Mouse (Mus musculus) forebrain, embryonic 10.5 days (tissue): ENCODE measurements around the gene Rbbp8nl. TPM values are rescaled to one million over a fixed set of nuclear protein-coding genes. Genes with fewer than 3 reads are reported as not detected.

Source experiments
- DNase-seq: peaks from one replicate; pipeline ENCODE4 v3.0.0-alpha.2; 2017; ENCODE audit warnings: low spot score; ENCODE audit errors: extremely low spot score
- H3K27ac ChIP-seq: fragments of 300-500 bp; sonication (generic); 2 replicates; pipeline ENCODE4 v1.5.1; 2016; ENCODE audit warnings: mild to moderate bottlenecking
- H3K27me3 ChIP-seq: fragments of 300-500 bp; sonication (generic); 2 replicates; pipeline ENCODE4 v1.6.1; 2016; ENCODE audit warnings: mild to moderate bottlenecking; ENCODE audit not compliant: poor library complexity, severe bottlenecking
- H3K36me3 ChIP-seq: fragments of 300-500 bp; sonication (generic); replicated peaks from 2 replicates; pipeline ENCODE4 v1.6.1; 2016; ENCODE audit warnings: mild to moderate bottlenecking, moderate library complexity
- H3K4me1 ChIP-seq: fragments of 300-500 bp; sonication (generic); 2 replicates; pipeline ENCODE4 v1.6.1; 2016
- H3K4me3 ChIP-seq: fragments of 300-500 bp; sonication (generic); 2 replicates; pipeline ENCODE4 v1.5.1; 2016; ENCODE audit warnings: mild to moderate bottlenecking, moderate library complexity
- H3K9me3 ChIP-seq: fragments of 300-500 bp; sonication (generic); 2 replicates; pipeline ENCODE4 v1.6.1; 2016; ENCODE audit warnings: mild to moderate bottlenecking, moderate library complexity
- WGBS: fragments of 180-500 bp; shearing (Covaris S2); methylation state at CpG from one replicate; pipeline ENCODE4 v1.1.7; 2016; 5-methylcytosine and 5-hydroxymethylcytosine counted together
- polyA plus RNA-seq: library from polyadenylated mRNA; unstranded; fragments of >200 nt; fragmentation: Nextera tagmentation; extraction: Ambion mirVana; gene quantifications from 2 replicates; pipeline ENCODE4 v1.2.1, GENCODE M21; 2016

Gene Rbbp8nl
- polyA plus RNA-seq, 1 experiment from 2014 or later = 0.35 TPM

DNA sequence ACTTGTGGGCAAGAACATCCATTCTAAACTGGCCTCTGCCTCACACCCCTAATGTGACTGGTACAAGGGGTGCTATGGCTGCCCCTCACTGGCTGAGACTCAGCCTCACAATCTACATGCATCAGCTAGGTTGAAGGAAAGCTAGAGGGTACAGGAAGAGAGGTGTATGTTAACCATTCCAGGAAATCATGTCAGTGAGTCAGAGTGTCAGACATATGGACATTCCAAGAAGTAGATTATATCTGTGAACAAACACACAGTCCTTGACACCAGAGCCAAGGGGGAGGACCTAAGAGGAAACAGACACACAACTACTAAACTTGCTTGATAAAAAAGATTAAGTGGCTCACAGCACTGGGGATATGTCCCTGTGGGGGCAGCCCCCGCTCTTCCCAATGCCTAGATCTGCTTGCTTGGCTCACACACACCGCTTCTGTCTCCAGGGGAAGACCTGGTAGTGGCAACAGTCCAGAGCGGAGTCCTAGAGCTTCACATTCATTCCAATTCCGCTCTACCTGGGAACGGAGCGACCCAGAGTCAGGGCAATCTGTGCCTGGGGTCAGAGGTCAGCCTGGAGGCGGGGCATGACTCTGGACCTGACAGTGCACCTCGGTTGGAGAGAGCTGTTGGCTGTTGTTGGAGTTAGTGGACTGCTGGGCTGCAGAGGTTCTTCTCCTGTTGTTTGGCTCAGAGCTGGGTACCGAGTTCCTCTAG, 40.6 kb downstream of the Rbbp8nl start:
- peaks cover 18% of the 10 kb centered on the region for H3K4me1 ChIP-seq
- no peaks in the 10 kb centered on the region for H3K27me3 ChIP-seq
- H3K9me3 ChIP-seq = no peaks in the 10 kb centered on the region
- no peak overlapping the region for H3K27ac ChIP-seq
- H3K4me3 ChIP-seq = no peak overlapping the region
- no peak for DNase-seq
- 62% methylated on average over 9 of the region's 9 CpGs for WGBS
- H3K36me3 ChIP-seq = no peaks in the 10 kb centered on the region

DNA sequence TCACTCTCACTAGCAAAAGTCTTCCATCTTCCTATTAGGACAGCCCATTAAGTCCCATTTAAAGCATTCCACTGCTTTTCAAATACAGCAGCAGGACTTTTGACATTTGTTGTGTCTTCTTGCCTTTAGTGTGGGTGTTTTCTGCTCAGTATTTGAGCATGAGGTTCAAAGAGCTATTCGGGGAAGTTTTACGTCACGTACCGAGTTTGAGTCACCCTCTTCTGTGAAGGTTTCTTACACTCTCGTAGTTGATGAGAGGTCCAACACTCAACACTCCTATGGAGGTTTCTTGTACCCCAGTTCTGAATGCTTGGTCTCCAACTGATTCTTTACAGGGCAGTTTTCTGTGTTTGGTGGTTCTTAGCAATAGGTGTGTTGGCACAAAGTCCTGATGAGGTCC, 41.8 kb downstream of the Rbbp8nl start:
- H3K27me3 ChIP-seq = no peaks in the 10 kb centered on the region
- WGBS = 93% methylated on average over 5 of the region's 5 CpGs
- H3K36me3 ChIP-seq = no peaks in the 10 kb centered on the region
- H3K4me1 ChIP-seq = peaks cover 18% of the 10 kb centered on the region
- H3K9me3 ChIP-seq = no peaks in the 10 kb centered on the region
- DNase-seq = no peak
- no peak overlapping the region for H3K4me3 ChIP-seq
- no peak overlapping the region for H3K27ac ChIP-seq

DNA sequence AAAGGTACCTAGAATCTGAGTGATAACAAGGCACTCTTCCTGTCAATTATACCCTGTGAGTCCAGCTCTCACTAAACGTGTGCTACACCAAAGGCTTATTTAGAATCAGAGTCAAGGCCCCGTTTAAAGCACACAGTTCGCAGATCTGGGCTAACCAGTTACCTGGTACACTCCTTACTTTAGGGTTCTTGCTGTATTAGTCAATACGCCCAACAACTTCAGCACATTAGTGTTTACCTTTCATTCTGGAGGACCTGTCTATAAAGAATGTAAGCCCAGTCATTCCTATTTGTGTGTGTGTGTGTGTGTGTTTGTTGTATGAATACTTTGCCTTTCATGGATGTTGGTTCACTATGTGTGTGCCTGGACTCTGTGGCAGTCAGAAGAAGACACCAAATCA, 46.6 kb downstream of the Rbbp8nl start:
- H3K4me3 ChIP-seq = no peak overlapping the region
- H3K27me3 ChIP-seq = no peaks in the 10 kb centered on the region
- DNase-seq = no peak
- WGBS = 94% methylated on average over 4 of the region's 4 CpGs
- no peaks in the 10 kb centered on the region for H3K4me1 ChIP-seq
- no peak overlapping the region for H3K27ac ChIP-seq
- H3K36me3 ChIP-seq = no peaks in the 10 kb centered on the region
- no peaks in the 10 kb centered on the region for H3K9me3 ChIP-seq

DNA sequence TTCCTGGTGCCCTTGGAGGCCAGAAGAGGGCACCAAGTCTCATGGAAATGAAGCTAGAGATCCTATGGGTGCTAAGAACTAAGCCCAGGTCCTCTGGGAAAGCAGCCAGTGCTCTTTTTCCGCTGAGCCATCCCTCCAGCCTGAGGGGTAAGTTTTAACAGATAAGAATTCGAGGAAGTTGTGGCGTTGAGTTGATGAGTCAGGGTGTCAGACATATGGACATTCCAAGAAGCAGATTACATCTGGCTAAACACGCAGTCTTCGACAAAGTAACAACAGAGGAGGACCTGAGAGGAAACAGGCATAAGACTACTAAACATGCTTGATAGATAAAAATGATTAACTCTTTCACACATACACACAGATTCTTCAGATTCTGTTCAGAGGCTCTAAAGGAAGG, 51.1 kb downstream of the Rbbp8nl start:
- Histone ChIP-seq H3K4me3 (no peak overlapping the region), H3K36me3 (no peaks in the 10 kb centered on the region), H3K4me1 (peaks cover 11% of the 10 kb centered on the region), H3K27ac (no peak overlapping the region), H3K27me3 (no peaks in the 10 kb centered on the region), H3K9me3 (no peaks in the 10 kb centered on the region)
- WGBS = 88% methylated on average over 5 of the region's 5 CpGs
- DNase-seq = no peak

DNA sequence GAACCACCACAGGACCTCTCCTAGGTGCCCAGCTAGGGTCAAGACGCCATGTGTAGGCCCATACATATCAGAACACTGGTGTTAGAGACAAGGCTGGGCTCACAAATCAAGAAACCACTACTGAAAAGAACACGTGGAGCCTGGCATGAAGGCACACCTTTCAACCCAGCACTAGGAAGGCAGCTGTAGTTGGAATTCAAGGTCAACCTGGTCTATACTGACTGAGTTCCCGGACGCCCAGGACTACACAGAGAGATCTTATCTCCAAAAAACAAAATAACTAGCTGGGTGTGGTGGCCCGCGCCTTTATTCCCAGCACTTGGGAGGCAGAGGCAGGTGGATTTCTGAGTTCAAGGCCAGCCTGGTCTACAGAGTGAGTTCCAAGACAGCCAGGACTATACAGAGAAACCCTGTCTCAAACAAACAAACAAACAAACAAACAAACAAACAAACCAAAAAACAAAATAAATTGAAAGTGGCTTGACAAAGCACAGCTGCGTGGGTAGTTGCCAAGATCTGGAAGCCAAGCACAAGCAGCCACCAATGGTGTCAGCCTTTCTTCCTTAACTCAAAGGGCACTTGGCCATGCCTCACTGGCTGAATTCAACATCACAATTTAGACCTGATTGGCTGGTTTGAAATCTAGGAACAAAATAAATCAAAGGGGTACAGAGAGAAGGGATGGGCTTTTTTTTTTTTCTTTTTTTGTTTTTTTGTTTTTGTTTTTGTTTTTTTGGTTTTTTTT, 51.9 kb downstream of the Rbbp8nl start:
- no peaks in the 10 kb centered on the region for H3K27me3 ChIP-seq
- no peaks in the 10 kb centered on the region for H3K36me3 ChIP-seq
- DNase-seq = no peak
- peaks cover 11% of the 10 kb centered on the region for H3K4me1 ChIP-seq
- H3K27ac ChIP-seq = no peak overlapping the region
- WGBS = 94% methylated on average over 7 of the region's 7 CpGs
- no peaks in the 10 kb centered on the region for H3K9me3 ChIP-seq
- H3K4me3 ChIP-seq = no peak overlapping the region

DNA sequence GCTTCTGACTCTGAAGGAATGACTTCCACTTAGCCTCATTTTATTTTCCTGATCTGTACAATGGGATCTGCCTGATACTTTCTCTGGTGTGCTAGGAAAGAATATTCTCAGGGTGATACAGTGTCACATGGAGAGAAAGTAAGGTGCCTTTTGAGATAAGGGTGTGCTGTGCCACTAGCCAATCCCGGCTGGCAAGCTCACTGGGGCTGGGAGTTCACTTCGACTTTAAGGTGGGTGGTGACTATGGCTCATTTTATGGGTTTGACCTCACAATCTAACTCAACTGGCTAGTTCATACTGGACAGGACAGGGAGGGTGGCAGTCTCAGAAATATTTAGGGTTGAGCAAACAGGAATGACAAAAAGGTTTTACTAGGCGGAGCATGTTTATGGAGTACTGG, 52.7 kb downstream of the Rbbp8nl start:
- Histone ChIP-seq H3K9me3 (no peaks in the 10 kb centered on the region), H3K4me3 (no peak overlapping the region), H3K4me1 (peaks cover 11% of the 10 kb centered on the region), H3K27ac (no peak overlapping the region), H3K27me3 (no peaks in the 10 kb centered on the region), H3K36me3 (no peaks in the 10 kb centered on the region)
- whole genome bisulfite sequencing = 84% methylated on average over 3 of the region's 3 CpGs
- no peak for DNase-seq

DNA sequence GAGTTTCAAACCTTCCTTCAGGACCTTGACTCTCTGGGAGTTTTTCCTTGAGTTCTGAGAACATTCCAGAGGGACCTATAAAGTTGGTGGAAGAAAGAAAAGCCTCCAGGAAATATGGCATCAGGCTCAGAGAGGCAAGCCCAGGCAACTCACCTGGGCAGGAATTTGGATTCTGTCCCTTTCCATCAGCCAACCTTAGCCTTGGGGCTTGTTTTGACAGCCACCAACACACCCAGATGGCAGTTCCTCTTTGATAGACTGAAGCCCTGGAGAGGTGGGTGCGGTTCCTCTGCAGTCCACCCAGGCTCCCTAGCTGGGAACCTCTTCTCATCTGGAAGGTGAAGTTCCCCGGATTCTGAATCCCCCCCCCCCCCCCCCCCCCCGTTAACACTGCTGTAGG, 53.2 kb downstream of the Rbbp8nl start:
- DNase-seq = no peak
- no peaks in the 10 kb centered on the region for H3K9me3 ChIP-seq
- peaks cover 13% of the 10 kb centered on the region for H3K4me1 ChIP-seq
- 0 out of 2 replicates have a peak overlapping the region, but pooled peaks have one; percentile 12 for H3K27ac ChIP-seq
- 60% methylated on average over 3 of the region's 3 CpGs for WGBS
- H3K4me3 ChIP-seq = no peak overlapping the region
- H3K36me3 ChIP-seq = no peaks in the 10 kb centered on the region
- H3K27me3 ChIP-seq = no peaks in the 10 kb centered on the region

DNA sequence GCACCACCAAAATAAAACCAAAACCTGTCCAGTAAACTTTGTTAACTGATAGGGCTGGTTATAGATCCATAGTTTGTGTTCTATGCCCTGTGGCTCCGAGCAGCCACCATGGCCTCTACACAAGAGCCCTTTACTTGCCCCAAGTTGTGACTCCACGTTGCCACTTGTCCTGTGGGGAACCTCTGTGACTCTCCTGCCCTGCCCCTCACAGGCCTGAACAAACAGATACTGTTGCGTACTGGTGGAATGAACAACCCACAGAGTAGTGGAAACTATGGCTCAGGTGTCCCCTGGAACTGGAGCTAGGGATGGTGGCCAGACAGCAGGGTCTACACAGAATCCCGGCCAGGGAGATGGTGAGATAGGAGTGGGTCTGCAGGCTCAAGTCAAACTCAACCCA, 53.9 kb downstream of the Rbbp8nl start:
- peaks cover 13% of the 10 kb centered on the region for H3K4me1 ChIP-seq
- WGBS = 92% methylated on average over 4 of the region's 4 CpGs
- H3K9me3 ChIP-seq = no peaks in the 10 kb centered on the region
- no peak overlapping the region for H3K4me3 ChIP-seq
- H3K27ac ChIP-seq = 0 out of 2 replicates have a peak overlapping the region, but pooled peaks have one; percentile 12
- no peaks in the 10 kb centered on the region for H3K27me3 ChIP-seq
- H3K36me3 ChIP-seq = no peaks in the 10 kb centered on the region
- DNase-seq = no peak

DNA sequence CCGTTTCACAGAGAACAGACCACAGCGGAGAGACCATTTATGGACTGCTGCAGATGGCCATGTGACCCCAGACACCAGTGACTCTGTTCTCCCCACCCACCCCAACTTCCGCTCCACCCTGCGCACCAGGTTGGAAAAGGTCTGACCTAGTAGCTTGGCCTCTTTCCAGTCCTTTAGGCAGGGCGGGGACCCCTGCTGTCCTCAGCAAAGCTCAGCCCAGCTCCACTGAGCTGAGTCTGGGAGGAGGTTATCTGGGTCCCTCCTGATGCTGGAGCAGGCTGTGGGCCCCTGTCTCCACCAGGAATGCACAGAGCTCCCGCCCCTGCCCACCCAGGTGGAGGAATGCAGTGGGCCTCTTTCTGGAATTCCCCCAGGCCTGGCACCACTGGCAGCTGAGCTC, 54.7 kb downstream of the Rbbp8nl start:
- Histone ChIP-seq H3K4me3 (no peak overlapping the region), H3K36me3 (no peaks in the 10 kb centered on the region), H3K4me1 (peaks cover 13% of the 10 kb centered on the region), H3K27me3 (no peaks in the 10 kb centered on the region), H3K9me3 (no peaks in the 10 kb centered on the region), H3K27ac (peak overlapping the region; percentile 45; the same call in 1 of the 2 replicates)
- WGBS = 64% methylated on average over 6 of the region's 6 CpGs
- DNase-seq = no peak

DNA sequence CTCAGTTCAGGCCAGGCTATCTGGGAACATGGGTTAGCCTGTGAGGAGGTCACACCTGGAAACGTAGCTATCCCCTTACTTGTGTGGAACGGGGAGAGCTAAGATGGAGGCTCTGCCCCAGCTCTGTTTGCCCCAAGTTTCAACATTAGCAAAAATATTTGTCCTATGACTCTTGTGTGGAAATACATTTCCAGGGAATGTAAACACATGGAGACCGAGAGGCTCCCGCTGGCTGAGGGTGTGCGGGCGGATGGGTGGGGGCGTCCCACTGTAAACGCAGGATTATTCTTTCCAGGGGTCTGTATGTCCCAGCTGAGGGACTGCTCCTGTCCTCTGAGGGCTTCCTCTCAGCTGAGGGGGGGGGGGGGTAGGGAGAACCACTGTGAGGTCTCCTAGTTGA, 55.3 kb downstream of the Rbbp8nl start:
- H3K4me3 ChIP-seq = no peak overlapping the region
- H3K36me3 ChIP-seq = no peaks in the 10 kb centered on the region
- no peaks in the 10 kb centered on the region for H3K9me3 ChIP-seq
- H3K27ac ChIP-seq = peak overlapping the region; percentile 45; the same call in 1 of the 2 replicates
- WGBS = 94% methylated on average over 8 of the region's 8 CpGs
- peaks cover 13% of the 10 kb centered on the region for H3K4me1 ChIP-seq
- H3K27me3 ChIP-seq = no peaks in the 10 kb centered on the region
- DNase-seq = no peak

DNA sequence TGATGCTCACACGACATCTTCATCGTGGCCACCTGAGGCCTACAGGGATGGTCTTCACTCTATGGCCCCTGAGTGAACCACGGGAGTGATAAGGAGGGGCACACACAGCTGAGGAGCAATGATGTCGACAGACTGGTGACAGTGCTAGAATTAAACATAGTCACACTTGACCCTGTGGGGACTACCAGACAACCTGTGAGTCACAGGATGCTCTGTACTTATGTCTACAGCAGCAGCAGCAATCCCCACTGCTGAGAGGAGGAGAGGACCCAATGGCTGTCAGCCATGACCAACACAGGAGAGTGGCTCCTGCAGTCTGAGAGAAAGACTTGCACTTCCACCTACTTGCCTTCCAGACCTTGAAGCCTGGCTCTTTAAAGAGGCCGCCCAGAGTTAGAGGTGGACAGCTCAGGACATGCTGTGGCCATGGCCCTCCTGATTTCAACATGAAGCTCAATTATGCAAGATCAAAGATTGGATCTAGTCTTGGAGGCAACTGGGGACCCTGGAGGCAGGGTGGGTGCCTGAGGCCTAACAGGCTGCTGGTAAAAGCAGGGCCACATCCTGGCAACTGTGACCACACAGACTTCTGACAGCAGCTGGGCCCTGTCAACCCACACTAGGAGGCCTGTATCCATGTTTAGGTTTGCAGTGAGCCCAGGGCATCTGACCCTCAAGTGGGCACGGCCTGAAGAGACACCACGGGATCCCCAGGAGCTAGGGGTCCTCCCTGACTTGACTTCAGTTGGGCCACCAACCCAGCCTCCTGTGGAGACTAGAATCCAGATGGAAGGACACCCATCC, 56.4 kb downstream of the Rbbp8nl start:
- no peak for DNase-seq
- H3K27ac ChIP-seq = no peak overlapping the region
- no peaks in the 10 kb centered on the region for H3K9me3 ChIP-seq
- WGBS = 90% methylated on average over 7 of the region's 7 CpGs
- peaks cover 6% of the 10 kb centered on the region; the same call in 1 of the 2 replicates for H3K27me3 ChIP-seq
- no peak overlapping the region for H3K4me3 ChIP-seq
- peaks cover 16% of the 10 kb centered on the region for H3K4me1 ChIP-seq
- H3K36me3 ChIP-seq = no peaks in the 10 kb centered on the region

DNA sequence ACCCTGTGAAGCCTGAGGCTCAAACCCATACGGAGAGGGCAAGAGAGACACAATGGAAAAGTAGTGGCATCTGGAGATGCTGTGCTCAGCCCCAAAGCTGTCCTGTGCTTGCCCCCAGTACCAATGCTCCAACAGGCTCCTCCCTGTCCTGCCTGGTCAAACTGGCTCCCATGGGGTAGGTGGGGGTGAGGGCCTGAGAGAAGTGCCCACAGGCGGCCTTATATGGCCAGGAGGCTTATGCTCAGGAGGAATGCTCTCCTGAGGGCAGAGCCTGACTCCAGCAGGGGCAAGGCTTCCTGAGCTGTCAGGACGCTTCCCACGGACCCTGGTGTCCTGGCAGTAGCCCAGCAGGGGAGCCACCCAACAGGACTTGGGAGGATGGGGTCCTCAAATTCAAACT, 59.2 kb downstream of the Rbbp8nl start:
- 64% methylated on average over 4 of the region's 4 CpGs for WGBS
- Histone ChIP-seq H3K27me3 (peaks cover 29% of the 10 kb centered on the region), H3K4me1 (peaks cover 44% of the 10 kb centered on the region), H3K9me3 (no peaks in the 10 kb centered on the region), H3K36me3 (no peaks in the 10 kb centered on the region), H3K4me3 (no peak overlapping the region), H3K27ac (no peak overlapping the region)
- no peak for DNase-seq

DNA sequence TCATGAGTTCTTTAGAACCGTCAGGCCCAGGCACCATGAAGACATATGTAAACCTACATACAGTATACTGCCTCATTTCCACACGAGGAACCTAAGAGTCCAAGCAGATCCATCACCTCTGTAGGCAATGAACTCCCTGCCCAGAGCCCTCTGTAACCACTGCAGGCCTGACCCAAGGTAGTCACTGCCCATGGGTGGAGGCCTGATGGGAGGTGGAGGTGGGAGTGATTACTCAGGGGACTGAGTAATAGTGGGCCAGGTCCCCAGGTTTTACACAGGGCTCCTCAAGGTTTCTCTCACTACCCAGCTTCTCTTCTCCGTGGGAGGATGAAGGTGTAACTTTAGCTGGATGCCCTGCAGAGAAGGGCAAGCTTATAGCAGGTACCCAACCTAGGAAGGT, 60.5 kb downstream of the Rbbp8nl start:
- Histone ChIP-seq H3K9me3 (no peaks in the 10 kb centered on the region), H3K27ac (no peak overlapping the region), H3K27me3 (peaks cover 43% of the 10 kb centered on the region), H3K4me3 (no peak overlapping the region), H3K36me3 (no peaks in the 10 kb centered on the region), H3K4me1 (peaks cover 47% of the 10 kb centered on the region)
- no peak for DNase-seq
- whole genome bisulfite sequencing = 81% methylated on average over 3 of the region's 3 CpGs
